Mouse (Mus musculus): Measurements from ENCODE around the gene Olfr1308. TPM values are rescaled to one million over a fixed set of nuclear protein-coding genes. Genes with fewer than 3 reads are reported as not detected.

Gene Olfr1308
- polyA plus RNA-seq (2011; ENCODE audit: insufficient read depth, insufficient read length, low read depth, missing spikeins), result not detected in 2 replicates

GRCm38 (mm10) chr2:111964844-111965243, at the start of gene Olfr1308:
TSS of gene Olfr1308 (minus strand) at chr2:111964944.
- TF ChIP-seq CTCF (IDR thresholded peaks at IDR 0.05; ENCODE audit: low read depth, low read length) (no peak), EP300 (IDR thresholded peaks at IDR 0.05; ENCODE audit: insufficient read depth, low read depth, low read length) (no peak), POLR2A (IDR thresholded peaks at IDR 0.05; ENCODE audit: insufficient read depth, low read length) (no peak)
- H3K27ac ChIP-seq (ENCODE audit: insufficient read depth, low read length), result no peak within 1 kb of the TSS

DNA sequence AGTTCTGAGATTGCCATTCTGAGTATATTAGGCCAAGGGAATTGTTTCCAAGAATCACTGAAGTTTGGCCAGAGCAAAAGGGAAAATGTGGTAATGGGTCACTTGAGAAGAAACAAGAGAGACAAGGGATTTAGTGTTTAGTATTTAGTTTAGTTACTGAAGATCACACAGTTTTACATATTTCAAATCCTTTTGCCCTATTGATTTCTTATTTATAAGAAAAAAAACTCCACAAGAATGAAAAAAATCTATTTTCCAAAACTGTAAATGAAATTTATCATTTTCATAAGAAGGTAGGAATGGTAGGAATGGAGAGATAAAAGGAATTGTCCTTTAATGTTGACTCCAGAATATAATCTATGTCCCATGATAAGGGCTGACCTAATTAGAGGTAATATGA, 47.9 kb upstream of the Olfr1308 start, which contains the start of gene Olfr1310:
Gene Olfr1310, minus strand, starts transcription at position 101 of the 400 bp plus-strand sequence.
- no peaks in the 10 kb centered on the region for H3K4me1 ChIP-seq (ENCODE audit: control insufficient read depth, insufficient read depth, low read length)

More at GRCm38 (mm10) chr2:111964844-111965243, at the start of gene Olfr1308:
- H3K27me3 ChIP-seq (ENCODE audit: control insufficient read depth, insufficient read depth, low read length, poor library complexity, severe bottlenecking), result no peaks in the 10 kb centered on the region
- no peaks in the 10 kb centered on the region for H3K9me3 ChIP-seq (replicated peaks; ENCODE audit: control insufficient read depth, insufficient read depth, low read length, poor library complexity, severe bottlenecking)
- no peak within 1 kb of the TSS for H3K4me3 ChIP-seq (ENCODE audit: low read depth, low read length)
- H3K36me3 ChIP-seq (ENCODE audit: control insufficient read depth, insufficient read depth, low read length, poor library complexity, severe bottlenecking), result no peaks in the 10 kb centered on the region
- H3K4me1 ChIP-seq (ENCODE audit: control insufficient read depth, insufficient read depth, low read length), result no peaks in the 10 kb centered on the region
- H3K9ac ChIP-seq (ENCODE audit: low read depth, poor library complexity, severe bottlenecking), result no peak within 1 kb of the TSS

DNA sequence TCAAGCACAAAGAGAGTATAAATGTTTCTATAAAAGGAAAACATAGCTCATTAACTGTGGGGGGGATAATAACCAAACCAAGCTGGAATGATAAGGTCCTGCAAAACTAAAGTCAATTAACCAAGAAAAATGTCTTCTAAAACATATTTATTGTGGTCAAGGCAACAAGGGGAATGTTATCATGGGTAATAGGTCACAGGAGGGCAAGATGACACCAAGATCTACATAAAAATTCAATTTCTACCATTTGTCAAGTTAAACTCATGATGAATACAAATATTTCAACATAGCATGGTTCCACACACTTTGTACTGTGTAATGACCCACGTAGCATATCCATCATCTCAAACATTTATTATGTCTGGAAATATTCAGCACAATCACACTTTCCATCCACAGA, 25.4 kb upstream of the Olfr1308 start, which contains the start of gene Olfr1309:
Gene Olfr1309, minus strand, starts transcription at position 101 of the 400 bp plus-strand sequence.
- H3K4me1 ChIP-seq (ENCODE audit: control insufficient read depth, insufficient read depth, low read length), result no peaks in the 10 kb centered on the region
- H3K9me3 ChIP-seq (replicated peaks; ENCODE audit: control insufficient read depth, insufficient read depth, low read length, poor library complexity, severe bottlenecking), result no peaks in the 10 kb centered on the region
- no peak within 1 kb of the TSS for H3K27ac ChIP-seq (ENCODE audit: insufficient read depth, low read length)
- H3K9ac ChIP-seq (ENCODE audit: low read depth, poor library complexity, severe bottlenecking), result no peak within 1 kb of the TSS
- H3K4me3 ChIP-seq (ENCODE audit: low read depth, low read length), result no peak within 1 kb of the TSS
- H3K27me3 ChIP-seq (ENCODE audit: control insufficient read depth, insufficient read depth, low read length, poor library complexity, severe bottlenecking), result no peaks in the 10 kb centered on the region
- no peaks in the 10 kb centered on the region for H3K36me3 ChIP-seq (ENCODE audit: control insufficient read depth, insufficient read depth, low read length, poor library complexity, severe bottlenecking)
- TF ChIP-seq CTCF (IDR thresholded peaks at IDR 0.05; ENCODE audit: low read depth, low read length) (no peak), EP300 (IDR thresholded peaks at IDR 0.05; ENCODE audit: insufficient read depth, low read depth, low read length) (no peak), POLR2A (IDR thresholded peaks at IDR 0.05; ENCODE audit: insufficient read depth, low read length) (no peak)

More for the DNA sequence above, 47.9 kb upstream of the Olfr1308 start, which contains the start of gene Olfr1310:
- no peak within 1 kb of the TSS for H3K4me3 ChIP-seq (ENCODE audit: low read depth, low read length)
- no peak within 1 kb of the TSS for H3K27ac ChIP-seq (ENCODE audit: insufficient read depth, low read length)
- H3K9ac ChIP-seq (ENCODE audit: low read depth, poor library complexity, severe bottlenecking), result no peak within 1 kb of the TSS
- H3K9me3 ChIP-seq (replicated peaks; ENCODE audit: control insufficient read depth, insufficient read depth, low read length, poor library complexity, severe bottlenecking), result no peaks in the 10 kb centered on the region
- TF ChIP-seq EP300 (IDR thresholded peaks at IDR 0.05; ENCODE audit: insufficient read depth, low read depth, low read length), result no peak
- TF ChIP-seq CTCF (IDR thresholded peaks at IDR 0.05; ENCODE audit: low read depth, low read length), result no peak
- no peak for TF ChIP-seq POLR2A (IDR thresholded peaks at IDR 0.05; ENCODE audit: insufficient read depth, low read length)
- no peaks in the 10 kb centered on the region for H3K27me3 ChIP-seq (ENCODE audit: control insufficient read depth, insufficient read depth, low read length, poor library complexity, severe bottlenecking)
- H3K36me3 ChIP-seq (ENCODE audit: control insufficient read depth, insufficient read depth, low read length, poor library complexity, severe bottlenecking), result no peaks in the 10 kb centered on the region

DNA sequence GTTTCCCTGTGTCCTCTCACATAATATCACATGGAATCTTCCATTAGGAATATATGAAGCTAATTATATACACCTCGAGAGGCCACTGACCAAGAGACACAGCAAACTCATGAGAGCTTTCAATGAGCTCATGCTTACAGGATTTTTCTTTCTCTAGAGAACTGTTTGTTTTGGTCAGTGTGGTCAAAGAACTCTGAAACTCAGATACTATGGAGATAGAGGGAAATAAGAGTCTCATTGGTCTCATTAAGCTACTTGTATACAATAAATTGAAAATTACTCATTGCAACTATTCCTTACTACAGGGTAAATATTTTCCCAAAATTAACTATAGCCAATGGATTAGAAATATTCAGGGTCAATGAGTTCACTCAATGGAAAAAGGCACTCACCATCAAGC, 15.4 kb downstream of the Olfr1308 start, which contains the start of gene Olfr1307:
Gene Olfr1307, minus strand, starts transcription at position 101 of the 400 bp plus-strand sequence.
- Histone ChIP-seq H3K4me1 (ENCODE audit: control insufficient read depth, insufficient read depth, low read length) (no peaks in the 10 kb centered on the region), H3K36me3 (ENCODE audit: control insufficient read depth, insufficient read depth, low read length, poor library complexity, severe bottlenecking) (no peaks in the 10 kb centered on the region), H3K4me3 (ENCODE audit: low read depth, low read length) (no peak within 1 kb of the TSS), H3K27me3 (ENCODE audit: control insufficient read depth, insufficient read depth, low read length, poor library complexity, severe bottlenecking) (no peaks in the 10 kb centered on the region), H3K9ac (ENCODE audit: low read depth, poor library complexity, severe bottlenecking) (no peak within 1 kb of the TSS), H3K9me3 (replicated peaks; ENCODE audit: control insufficient read depth, insufficient read depth, low read length, poor library complexity, severe bottlenecking) (no peaks in the 10 kb centered on the region), H3K27ac (ENCODE audit: insufficient read depth, low read length) (no peak within 1 kb of the TSS)
- no peak for TF ChIP-seq POLR2A (IDR thresholded peaks at IDR 0.05; ENCODE audit: insufficient read depth, low read length)
- TF ChIP-seq CTCF (IDR thresholded peaks at IDR 0.05; ENCODE audit: low read depth, low read length), result no peak
- TF ChIP-seq EP300 (IDR thresholded peaks at IDR 0.05; ENCODE audit: insufficient read depth, low read depth, low read length), result no peak

- no peak within 1 kb of the TSS for H3K4me3 ChIP-seq (ENCODE audit: low read depth, low read length)
Observed at GRCm38 (mm10) chr2:111916171-111916570, 48.6 kb downstream of the Olfr1308 start, which contains the start of gene Olfr1306. TSS of gene Olfr1306 (minus strand) at chr2:111916271.

More at GRCm38 (mm10) chr2:111916171-111916570, 48.6 kb downstream of the Olfr1308 start, which contains the start of gene Olfr1306:
- H3K9ac ChIP-seq (ENCODE audit: low read depth, poor library complexity, severe bottlenecking), result no peak within 1 kb of the TSS
- no peaks in the 10 kb centered on the region for H3K9me3 ChIP-seq (replicated peaks; ENCODE audit: control insufficient read depth, insufficient read depth, low read length, poor library complexity, severe bottlenecking)
- no peak within 1 kb of the TSS for H3K27ac ChIP-seq (ENCODE audit: insufficient read depth, low read length)
- no peaks in the 10 kb centered on the region for H3K36me3 ChIP-seq (ENCODE audit: control insufficient read depth, insufficient read depth, low read length, poor library complexity, severe bottlenecking)
- TF ChIP-seq EP300 (IDR thresholded peaks at IDR 0.05; ENCODE audit: insufficient read depth, low read depth, low read length) (no peak), CTCF (IDR thresholded peaks at IDR 0.05; ENCODE audit: low read depth, low read length) (no peak)
- H3K4me1 ChIP-seq (ENCODE audit: control insufficient read depth, insufficient read depth, low read length), result no peaks in the 10 kb centered on the region
- H3K27me3 ChIP-seq (ENCODE audit: control insufficient read depth, insufficient read depth, low read length, poor library complexity, severe bottlenecking), result no peaks in the 10 kb centered on the region

Other genes starting within 250 kb of the Olfr1308 start
- gene Olfr1301, start 213.9 kb downstream of the Olfr1308 start, polyA plus RNA-seq (2011; ENCODE audit: insufficient read depth, insufficient read length, low read depth, missing spikeins), result not detected in 2 replicates
- not detected in 2 replicates for gene Olfr1302, start 187.5 kb downstream of the Olfr1308 start, polyA plus RNA-seq (2011; ENCODE audit: insufficient read depth, insufficient read length, low read depth, missing spikeins)
- not detected in 2 replicates for gene Olfr1303, start 144.6 kb downstream of the Olfr1308 start, polyA plus RNA-seq (2011; ENCODE audit: insufficient read depth, insufficient read length, low read depth, missing spikeins)
- gene Olfr1305, start 87.8 kb downstream of the Olfr1308 start, polyA plus RNA-seq (2011; ENCODE audit: insufficient read depth, insufficient read length, low read depth, missing spikeins), result not detected in 2 replicates
- not detected in 2 replicates for gene Olfr1306, start 48.7 kb downstream of the Olfr1308 start, polyA plus RNA-seq (2011; ENCODE audit: insufficient read depth, insufficient read length, low read depth, missing spikeins)
- gene Olfr1307, start 15.5 kb downstream of the Olfr1308 start, polyA plus RNA-seq (2011; ENCODE audit: insufficient read depth, insufficient read length, low read depth, missing spikeins), result 0.06 TPM in 2 replicates
- 0.15 TPM in 1 of 2 replicates, not detected in the other for gene Olfr1309, start 25.3 kb upstream of the Olfr1308 start, polyA plus RNA-seq (2011; ENCODE audit: insufficient read depth, insufficient read length, low read depth, missing spikeins)
- gene Olfr1310, start 47.8 kb upstream of the Olfr1308 start, polyA plus RNA-seq (2011; ENCODE audit: insufficient read depth, insufficient read length, low read depth, missing spikeins), result 0.12 and 0.18 TPM in 2 replicates
- gene Olfr1311, start 59.5 kb upstream of the Olfr1308 start, polyA plus RNA-seq (2011; ENCODE audit: insufficient read depth, insufficient read length, low read depth, missing spikeins), result not detected in 2 replicates
- not detected in 2 replicates for gene Olfr1312, start 85.3 kb upstream of the Olfr1308 start, polyA plus RNA-seq (2011; ENCODE audit: insufficient read depth, insufficient read length, low read depth, missing spikeins)
- not detected in 2 replicates for gene Olfr1313, start 112.9 kb upstream of the Olfr1308 start, polyA plus RNA-seq (2011; ENCODE audit: insufficient read depth, insufficient read length, low read depth, missing spikeins)
- gene Olfr1314, start 131.8 kb upstream of the Olfr1308 start, polyA plus RNA-seq (2011; ENCODE audit: insufficient read depth, insufficient read length, low read depth, missing spikeins), result not detected in 2 replicates
- not detected in 2 replicates for gene Olfr1315-ps1, start 150.5 kb upstream of the Olfr1308 start, polyA plus RNA-seq (2011; ENCODE audit: insufficient read depth, insufficient read length, low read depth, missing spikeins)
- not detected in 2 replicates for gene Olfr1316, start 170.0 kb upstream of the Olfr1308 start, polyA plus RNA-seq (2011; ENCODE audit: insufficient read depth, insufficient read length, low read depth, missing spikeins)
- gene Olfr1317, start 175.4 kb upstream of the Olfr1308 start, polyA plus RNA-seq (2011; ENCODE audit: insufficient read depth, insufficient read length, low read depth, missing spikeins), result not detected in 2 replicates
- gene Olfr1318, start 189.3 kb upstream of the Olfr1308 start, polyA plus RNA-seq (2011; ENCODE audit: insufficient read depth, insufficient read length, low read depth, missing spikeins), result not detected in 2 replicates

Measured in ES-Bruce4 (cell line).